Mouse (Mus musculus) lung, adult 2 months (tissue): Measurements from ENCODE around the gene Fam174a.

Experiments
- CTCF ChIP-seq: fragments of 200-500 bp; IDR thresholded peaks from 2 replicates; pipeline ENCODE4 v1.5.1; 2011; ENCODE audit warnings: mild to moderate bottlenecking, low read length, control low read depth; ENCODE audit not compliant: insufficient read depth
- POLR2A ChIP-seq: fragments of 200-500 bp; IDR thresholded peaks from 2 replicates; pipeline ENCODE4 v1.6.1; 2011; ENCODE audit warnings: low read depth, mild to moderate bottlenecking, control low read depth, low read length, borderline replicate concordance; ENCODE audit errors: extremely low read depth

- TF ChIP-seq CTCF (no peak), POLR2A (no peak)
Measured at GRCm38 (mm10) chr1:95375443-95375842, 62.0 kb downstream of the Fam174a start.
